Comparison of ENCODE assay signal across 8 mouse cellular contexts in the genomic region with DNA sequence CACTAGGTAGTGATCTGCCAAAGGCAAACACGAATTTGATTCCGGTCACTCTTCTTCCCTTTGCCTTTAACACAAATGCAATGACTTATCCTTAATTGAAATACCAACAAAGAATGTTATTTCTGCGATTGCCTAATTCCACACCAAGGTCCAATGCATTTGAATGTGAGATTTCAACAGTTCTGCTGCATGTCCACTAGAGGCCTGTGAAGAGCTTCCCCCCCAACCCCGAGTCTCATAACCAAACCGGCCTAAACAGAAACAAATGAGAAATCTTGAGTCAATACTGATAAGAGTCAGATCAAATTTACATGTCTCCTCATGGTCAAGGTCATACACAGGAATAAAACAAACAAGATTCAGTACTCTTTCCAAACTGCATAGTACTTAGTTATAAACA.
DNase-seq lines count a peak whose midpoint lies in the region; ATAC-seq lines count a peak whose summit lies in the region.

No protein-coding gene starts in this region.

- 45% methylated on average over 5 of the region's 5 CpGs for WGBS in hindbrain, embryonic 14.5 days
- 26% methylated on average over 5 of the region's 5 CpGs for WGBS in liver, embryonic 16.5 days (ENCODE audit: insufficient replicate concordance)

- H3K9me3 ChIP-seq in hindbrain, embryonic 14.5 days (ENCODE audit: control insufficient read depth, low read length) = no peaks in the 10 kb centered on the region
- H3K9me3 ChIP-seq in liver, embryonic 16.5 days (replicated peaks; ENCODE audit: control insufficient read depth, low read length) = no peaks in the 10 kb centered on the region

- peak; percentile 72 for DNase-seq in adrenal gland, adult 2 months
- DNase-seq in adrenal gland, postnatal 25 days = no peak
- DNase-seq in MN1 (ENCODE audit: low spot score) = peak; percentile 72
- DNase-seq in fat pad, adult 2 months (ENCODE audit: extremely low read depth, low read depth, low spot score) = peak; percentile 13
- DNase-seq in hindbrain, embryonic 14.5 days (ENCODE audit: low spot score) = peak; percentile 43
- DNase-seq in skeletal muscle tissue, adult 2 months (ENCODE audit: low read depth, low spot score) = peak; percentile 61
- no peak for DNase-seq in thymus, adult 18-20 months

- no peak overlapping the region for H3K4me2 ChIP-seq in hindbrain, embryonic 14.5 days (replicated peaks)
- no peak overlapping the region for H3K4me2 ChIP-seq in liver, embryonic 16.5 days (ENCODE audit: low read depth, low read length)

- peak; percentile 63; the same call in 1 of the 2 replicates for ATAC-seq in hindbrain, embryonic 14.5 days (ENCODE audit: low FRiP score)
- ATAC-seq in liver, embryonic 16.5 days (ENCODE audit: low read depth) = peak; percentile 60

- H3K27me3 ChIP-seq in hindbrain, embryonic 14.5 days (ENCODE audit: control insufficient read depth, insufficient read depth, low read length) = no peaks in the 10 kb centered on the region
- H3K27me3 ChIP-seq in liver, embryonic 16.5 days (ENCODE audit: control insufficient read depth, insufficient read depth, low read depth, low read length) = no peaks in the 10 kb centered on the region

- H3K27ac ChIP-seq in hindbrain, embryonic 14.5 days = no peak overlapping the region
- H3K27ac ChIP-seq in liver, embryonic 16.5 days (ENCODE audit: low read length) = peak overlapping the region; percentile 52

- H3K4me3 ChIP-seq in hindbrain, embryonic 14.5 days (replicated peaks; ENCODE audit: low read length) = no peak overlapping the region
- H3K4me3 ChIP-seq in liver, embryonic 16.5 days (ENCODE audit: low read depth, low read length) = no peak overlapping the region

- no peak overlapping the region for H3K9ac ChIP-seq in hindbrain, embryonic 14.5 days
- no peak overlapping the region for H3K9ac ChIP-seq in liver, embryonic 16.5 days (ENCODE audit: low read depth, low read length)

- no peaks in the 10 kb centered on the region for H3K36me3 ChIP-seq in hindbrain, embryonic 14.5 days (replicated peaks; ENCODE audit: control insufficient read depth, insufficient read depth)
- H3K36me3 ChIP-seq in liver, embryonic 16.5 days (ENCODE audit: control insufficient read depth, insufficient read depth) = no peaks in the 10 kb centered on the region

- peaks cover 17% of the 10 kb centered on the region for H3K4me1 ChIP-seq in hindbrain, embryonic 14.5 days (replicated peaks; ENCODE audit: control insufficient read depth, insufficient read depth, low read length)
- H3K4me1 ChIP-seq in liver, embryonic 16.5 days (ENCODE audit: control insufficient read depth, low read depth, low read length) = no peaks in the 10 kb centered on the region; the same call in none of the 2 replicates

Comparison
In these comparisons a context has a peak if more than half of its experiments do, and no peak if none do; other contexts are left out.
1. DNase-seq: peak in adrenal gland, adult 2 months (single experiment), MN1 (single experiment), fat pad, adult 2 months (single experiment), hindbrain, embryonic 14.5 days (single experiment) and skeletal muscle tissue, adult 2 months (single experiment); none in adrenal gland, postnatal 25 days (single experiment) and thymus, adult 18-20 months (0 of 2).